8 mouse cellular contexts compared by ENCODE assay signal in genomic region chr4:108032352-108032849, GRCm38 (mm10).
DNase-seq lines count a peak whose midpoint lies in the region; ATAC-seq and TF ChIP-seq lines count a peak whose summit lies in the region.

No protein-coding gene starts in this region.

- DNase-seq in ES-E14 (ENCODE audit: low read depth, low spot score): no peak
- DNase-seq in forebrain, postnatal 0 days: no peak
- no peak for DNase-seq in testis, postnatal 14 days (ENCODE audit: low spot score)
- no peak for DNase-seq in gastrocnemius, postnatal 14 days
- DNase-seq in urinary bladder, postnatal 10 days (ENCODE audit: low spot score): no peak
- no peak for DNase-seq in right cerebral cortex, postnatal 36 days (ENCODE audit: low spot score in 2 of 2)

- peak overlapping the region; percentile 99 for H3K4me2 ChIP-seq in forebrain, postnatal 0 days (ENCODE audit: low read depth)
- H3K4me2 ChIP-seq in limb, embryonic 15.5 days: peak overlapping the region; percentile 96

- no peak for TF ChIP-seq CTCF in E14TG2a.4 (conservative IDR thresholded peaks at IDR 0.05; ENCODE audit: low read length)
- TF ChIP-seq CTCF in forebrain, postnatal 0 days (IDR thresholded peaks at IDR 0.05; ENCODE audit: low read depth): no peak

- no peaks in the 10 kb centered on the region for H3K9me3 ChIP-seq in E14TG2a.4 (ENCODE audit: low read length)
- H3K9me3 ChIP-seq in ES-E14 (ENCODE audit: control insufficient read depth, insufficient read depth, low read depth, low read length): no peaks in the 10 kb centered on the region
- no peaks in the 10 kb centered on the region for H3K9me3 ChIP-seq in forebrain, postnatal 0 days (ENCODE audit: low read length)
- no peaks in the 10 kb centered on the region for H3K9me3 ChIP-seq in limb, embryonic 15.5 days

- intact Hi-C loops in gastrocnemius, postnatal 14 days (cut with DNase I; ENCODE audit: low total_unique reads): no loop called here

- 0 out of 2 replicates have a peak overlapping the region, but pooled peaks have one; percentile 10 for H3K9ac ChIP-seq in ES-E14 (ENCODE audit: insufficient read depth, low read depth, low read length, poor library complexity, severe bottlenecking)
- peak overlapping the region; percentile 59; the same call in 1 of the 2 replicates for H3K9ac ChIP-seq in forebrain, postnatal 0 days
- peak overlapping the region; percentile 51 for H3K9ac ChIP-seq in limb, embryonic 15.5 days

- in situ Hi-C loops in ES-E14 (cut with MboI; ENCODE audit: low sequenced_read_pairs in 2 of 2, unreplicated experiment in 2 of 2): no loop called here

- H3K36me3 ChIP-seq in E14TG2a.4 (ENCODE audit: insufficient read depth, low read length) (no peaks in the 10 kb centered on the region), ES-E14 (ENCODE audit: control insufficient read depth, insufficient read depth, low read length, poor library complexity, severe bottlenecking) (no peaks in the 10 kb centered on the region)
- no peaks in the 10 kb centered on the region for H3K36me3 ChIP-seq in forebrain, postnatal 0 days (ENCODE audit: insufficient read depth)
- H3K36me3 ChIP-seq in limb, embryonic 15.5 days: no peaks in the 10 kb centered on the region

- peaks cover 78% of the 10 kb centered on the region for H3K27me3 ChIP-seq in E14TG2a.4 (ENCODE audit: insufficient read depth, low read length)
- peaks cover 9% of the 10 kb centered on the region; the same call in 1 of the 2 replicates for H3K27me3 ChIP-seq in forebrain, postnatal 0 days (ENCODE audit: insufficient read depth, low read length)
- H3K27me3 ChIP-seq in limb, embryonic 15.5 days: peaks cover 26% of the 10 kb centered on the region

- H3K27ac ChIP-seq in ES-E14 (ENCODE audit: insufficient read depth, low read depth, low read length, poor library complexity, severe bottlenecking): no peak overlapping the region
- no peak overlapping the region for H3K27ac ChIP-seq in forebrain, postnatal 0 days (ENCODE audit: low read depth, low read length)
- H3K27ac ChIP-seq in limb, embryonic 15.5 days: peak overlapping the region; percentile 59

- 49% methylated on average over 11 of the region's 11 CpGs for WGBS in forebrain, postnatal 0 days
- 16% methylated on average over 11 of the region's 11 CpGs for WGBS in limb, embryonic 15.5 days

- ATAC-seq in forebrain, postnatal 0 days: no peak
- ATAC-seq in limb, embryonic 15.5 days (ENCODE audit: insufficient number of reproducible peaks, low FRiP score, low TSS enrichment, low read depth): peak; percentile 22; the same call in 1 of the 2 replicates

- H3K4me3 ChIP-seq in E14TG2a.4 (replicated peaks; ENCODE audit: low read length) (peak overlapping the region; percentile 84), ES-E14 (ENCODE audit: insufficient read depth in 1 of 2, low read depth in 1 of 2, low read length in 2 of 2, poor library complexity in 1 of 2, severe bottlenecking in 1 of 2) (peak overlapping the region; percentile 74 to 78; a peak in 3 of 4 replicates)
- peak overlapping the region; percentile 57 for H3K4me3 ChIP-seq in forebrain, postnatal 0 days (ENCODE audit: low read depth, low read length)
- peak overlapping the region; percentile 61 for H3K4me3 ChIP-seq in limb, embryonic 15.5 days

- H3K4me1 ChIP-seq in E14TG2a.4 (replicated peaks; ENCODE audit: low read depth, low read length) (peaks cover 21% of the 10 kb centered on the region), ES-E14 (ENCODE audit: control insufficient read depth in 2 of 2, insufficient read depth in 2 of 2, low read length in 2 of 2, poor library complexity in 1 of 2) (peaks cover 0 to 9% of the 10 kb centered on the region in 2 experiments; a peak in 1 of 4 replicates)
- no peaks in the 10 kb centered on the region for H3K4me1 ChIP-seq in forebrain, postnatal 0 days (ENCODE audit: insufficient read depth)
- peaks cover 24% of the 10 kb centered on the region for H3K4me1 ChIP-seq in limb, embryonic 15.5 days

TF ChIP-seq in ES-E14, 5 proteins besides CTCF, POLR2A, EP300 and RAD21:
- no peak for TF ChIP-seq CHD2 (IDR thresholded peaks at IDR 0.05; ENCODE audit: low read depth, low read length)
- no peak for TF ChIP-seq ZC3H11A (IDR thresholded peaks at IDR 0.05; ENCODE audit: borderline replicate concordance, low read depth, low read length)
- TF ChIP-seq HCFC1 (IDR thresholded peaks at IDR 0.05; ENCODE audit: borderline replicate concordance, insufficient read depth, low read length): no peak
- no peak for TF ChIP-seq MAFK (IDR thresholded peaks at IDR 0.05; ENCODE audit: insufficient read depth, low read depth, low read length)
- no peak for TF ChIP-seq ZNF384 (IDR thresholded peaks at IDR 0.05; ENCODE audit: low read depth, low read length)
